Mouse (Mus musculus) thymus, adult 2 months (tissue): ENCODE data around the gene C2.

Experiments used
- CTCF ChIP-seq: fragments of 200-500 bp; IDR thresholded peaks from 2 replicates; pipeline ENCODE4 v1.5.1; 2012; ENCODE audit warnings: mild to moderate bottlenecking, control low read depth, low read length, moderate library complexity, borderline replicate concordance; ENCODE audit not compliant: control insufficient read depth, poor library complexity, insufficient read depth; ENCODE audit errors: extremely low read depth
- POLR2A ChIP-seq: fragments of 200-500 bp; IDR thresholded peaks from 2 replicates; pipeline ENCODE4 v1.6.1; 2012; ENCODE audit warnings: mild to moderate bottlenecking, low read length, control low read depth, moderate library complexity; ENCODE audit not compliant: control insufficient read depth, poor library complexity, insufficient read depth; ENCODE audit errors: extremely low read depth

DNA sequence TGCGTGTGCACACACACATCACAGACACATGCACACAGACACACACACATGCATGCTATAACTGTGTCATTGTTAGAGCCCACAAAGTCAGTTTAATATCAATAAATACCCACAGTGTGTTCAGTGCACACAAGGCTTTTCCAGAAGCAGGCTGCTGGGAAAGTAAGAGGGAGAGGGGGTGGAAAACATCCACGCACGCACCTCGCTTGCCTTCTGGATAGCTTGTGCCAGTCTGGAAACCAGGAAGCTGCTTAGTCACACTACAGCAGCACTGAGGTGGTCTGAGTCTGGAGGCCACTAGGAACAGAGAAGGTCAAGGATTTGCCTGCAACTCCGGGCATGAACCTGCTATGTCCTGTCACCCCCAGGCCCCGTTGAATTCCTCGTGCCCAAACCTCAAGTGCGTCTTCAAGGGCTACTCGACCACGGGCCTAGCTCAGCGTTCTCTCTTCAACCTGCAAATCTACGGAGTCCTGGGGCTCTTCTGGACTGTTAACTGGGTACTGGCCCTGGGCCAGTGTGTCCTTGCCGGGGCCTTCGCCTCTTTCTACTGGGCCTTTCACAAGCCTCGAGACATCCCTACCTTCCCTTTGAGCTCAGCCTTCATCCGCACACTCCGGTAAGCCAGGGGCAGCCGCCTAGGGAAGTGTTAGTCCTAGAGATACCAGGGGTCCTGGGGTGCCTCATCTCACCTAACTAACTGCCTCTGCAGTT, 29.4 kb upstream of the C2 start:
- no peak for TF ChIP-seq CTCF
- TF ChIP-seq POLR2A: no peak
